Mouse (Mus musculus) frontal cortex, postnatal 36 days (tissue): ENCODE data around the gene Sfmbt2.
A peak's percentile ranks its signal among the peaks of the same experiment; 100 is the strongest.

Source experiments
- DNase-seq, 2 experiments: peaks; one replicate each; pipeline ENCODE4 v3.0.0; 2022; ENCODE audit warnings: low spot score in 2 of 2

The Sfmbt2 gene

GRCm38 (mm10) chr2:10372321-10372723 lies 2.0 kb downstream of the Sfmbt2 start:
- DNase-seq: peak; percentile 64 to 68

DNA sequence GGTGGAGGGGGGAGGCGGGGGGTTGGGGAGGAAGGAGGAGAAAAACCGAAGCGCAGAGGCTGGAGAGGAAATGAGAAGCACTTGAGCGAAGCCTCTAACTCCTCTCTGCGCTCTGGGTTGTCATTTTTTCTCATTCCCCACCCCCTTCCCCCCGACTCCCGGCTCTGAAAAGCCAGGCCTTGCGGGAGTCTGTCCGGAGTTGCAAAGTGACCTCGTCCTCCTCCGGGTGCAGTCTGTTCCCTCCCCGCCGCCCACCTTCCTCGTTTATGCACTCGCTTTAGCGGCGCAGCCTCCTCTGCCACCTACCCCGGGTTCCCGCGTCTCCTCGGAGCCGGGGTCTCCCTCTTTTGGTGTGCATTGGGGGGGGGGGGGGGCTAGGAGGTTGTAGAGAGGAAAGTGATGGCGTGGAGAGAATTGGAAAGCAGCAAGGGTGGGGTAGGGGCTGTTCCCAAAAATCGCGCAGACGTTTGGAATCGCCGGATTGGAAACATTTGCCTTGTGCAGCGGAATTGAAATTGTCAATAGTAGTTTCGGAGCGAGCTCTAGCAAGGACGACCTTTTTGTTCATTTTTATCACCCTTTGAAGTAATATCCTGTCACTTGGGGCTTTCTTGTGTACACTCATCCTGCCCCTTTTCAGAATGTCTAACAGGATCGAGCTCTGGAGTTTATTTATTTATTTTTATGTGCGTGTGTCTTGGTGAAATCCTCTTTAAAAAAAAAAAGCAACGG lies 2.6 kb downstream of the Sfmbt2 start:
- peak; percentile 6 to 26 for DNase-seq

DNA sequence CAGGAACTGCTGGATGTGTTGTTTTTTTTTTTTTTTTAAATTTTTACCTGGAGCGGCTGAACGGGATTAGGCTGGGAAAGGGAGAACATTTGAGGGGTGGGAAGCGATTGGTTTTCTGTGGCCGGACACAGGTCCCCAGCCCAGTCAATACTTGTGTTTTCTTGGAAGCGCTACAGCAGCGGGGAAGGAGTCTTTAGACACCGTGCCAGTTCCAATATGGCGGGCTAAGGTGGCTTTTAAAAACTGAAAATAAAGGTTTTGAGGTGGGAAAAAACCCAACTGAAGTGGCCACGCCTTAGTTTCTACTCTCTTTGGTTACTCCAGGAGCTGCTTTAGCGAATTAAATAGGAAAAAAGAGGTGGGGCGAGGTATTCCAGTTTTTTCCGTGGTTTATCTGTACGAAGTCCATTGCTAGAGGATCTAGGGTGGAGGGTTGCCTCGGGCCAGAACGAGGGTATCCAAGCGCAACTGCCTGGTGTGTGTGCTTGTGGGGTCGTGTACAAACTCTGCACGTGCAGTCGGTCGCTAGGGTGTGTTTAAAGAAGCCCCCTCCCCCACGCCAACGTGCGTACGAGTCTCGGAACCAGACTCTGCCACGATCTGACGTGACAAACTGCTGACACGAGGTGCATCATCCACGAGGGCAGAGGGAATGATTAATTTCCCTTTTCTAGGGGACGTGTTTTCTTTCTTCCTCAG lies 3.3 kb downstream of the Sfmbt2 start:
- peak; percentile 7 to 14 for DNase-seq

DNA sequence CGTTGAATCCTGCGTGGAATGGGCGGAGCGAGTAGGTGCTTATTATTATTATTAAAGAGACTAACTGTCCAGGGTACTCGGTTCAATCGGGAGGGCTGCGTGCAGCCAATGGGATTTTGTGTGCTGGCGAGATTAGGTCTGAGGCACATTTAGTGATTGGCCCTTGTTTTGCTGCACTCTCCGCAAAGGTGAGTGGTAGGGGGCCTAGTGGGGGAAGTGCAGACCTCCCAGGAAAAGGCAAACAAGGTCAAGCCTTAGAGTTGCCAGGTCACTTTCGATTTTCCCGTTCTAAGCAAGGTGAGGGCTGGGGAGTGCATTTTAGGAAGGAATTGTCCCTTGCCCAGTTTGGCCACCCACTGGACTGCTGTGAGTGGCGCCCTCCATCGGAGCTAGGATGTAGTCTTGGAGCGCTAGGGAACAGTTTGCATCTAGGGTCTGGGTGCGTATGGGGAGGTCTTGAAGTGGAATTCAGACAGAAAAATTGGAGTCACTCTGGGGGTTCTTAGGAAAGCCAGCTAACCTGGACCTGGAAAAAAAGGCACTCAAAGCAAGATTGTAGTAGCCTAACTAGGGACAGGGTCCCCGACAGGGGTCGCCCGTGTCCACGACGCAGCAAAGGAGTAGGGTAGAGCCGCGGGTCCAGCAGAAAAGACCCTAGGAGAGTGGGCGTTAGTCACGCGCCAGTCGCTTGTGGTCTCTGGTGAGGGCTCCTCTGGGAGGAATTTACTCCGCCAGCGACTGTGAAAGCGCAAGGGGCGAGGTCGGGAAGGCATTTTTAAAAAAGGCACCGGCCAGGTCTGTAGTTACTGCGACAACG lies 4.1 kb downstream of the Sfmbt2 start:
- peak in 1 of 2 experiments; percentile 12 for DNase-seq

DNA sequence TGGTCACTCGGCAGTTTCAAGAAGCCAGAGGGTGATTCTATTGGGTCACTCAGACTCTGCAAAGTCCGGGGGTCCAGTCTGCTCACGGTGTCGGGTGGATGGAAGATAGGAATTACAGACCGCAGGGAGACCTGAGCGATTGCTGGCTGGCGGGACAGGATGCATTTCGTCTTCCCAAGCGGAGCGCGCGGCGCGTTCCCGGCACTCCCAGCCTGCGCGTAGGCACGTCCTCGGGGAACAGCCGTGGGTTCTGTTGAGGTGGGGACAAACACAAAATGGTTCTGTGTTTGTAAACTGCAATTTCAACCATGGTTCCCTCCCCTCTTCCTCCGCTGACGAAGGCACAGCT lies 4.7 kb downstream of the Sfmbt2 start:
- peak; percentile 21 to 46 for DNase-seq

GRCm38 (mm10) chr2:10389988-10390387 lies 19.7 kb downstream of the Sfmbt2 start:
- DNase-seq: no peak

GRCm38 (mm10) chr2:10390791-10391190 lies 20.5 kb downstream of the Sfmbt2 start:
- no peak for DNase-seq

GRCm38 (mm10) chr2:10395143-10395542 lies 24.8 kb downstream of the Sfmbt2 start:
- DNase-seq: peak; percentile 58 to 78

DNA sequence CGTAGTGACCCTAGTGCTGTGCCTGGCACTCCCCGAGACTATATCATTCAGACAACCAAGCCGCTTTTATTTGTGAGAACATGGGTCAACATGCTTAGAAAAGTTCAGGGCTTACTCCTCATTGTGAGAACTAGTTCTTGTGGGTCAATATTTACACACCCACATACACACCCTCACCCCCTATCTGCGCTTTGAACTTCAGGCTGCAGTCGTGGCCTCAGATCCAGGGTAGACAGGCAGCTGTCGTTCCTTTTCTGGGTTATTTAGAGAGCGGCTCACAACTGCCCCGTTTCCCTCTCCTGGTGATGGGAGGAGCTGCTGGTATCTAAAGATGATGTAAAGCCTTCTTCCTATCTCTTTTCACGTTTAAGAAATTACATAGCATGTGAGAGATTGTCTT lies 27.5 kb downstream of the Sfmbt2 start:
- DNase-seq: no peak

GRCm38 (mm10) chr2:10406151-10406550 lies 35.8 kb downstream of the Sfmbt2 start:
- no peak for DNase-seq

DNA sequence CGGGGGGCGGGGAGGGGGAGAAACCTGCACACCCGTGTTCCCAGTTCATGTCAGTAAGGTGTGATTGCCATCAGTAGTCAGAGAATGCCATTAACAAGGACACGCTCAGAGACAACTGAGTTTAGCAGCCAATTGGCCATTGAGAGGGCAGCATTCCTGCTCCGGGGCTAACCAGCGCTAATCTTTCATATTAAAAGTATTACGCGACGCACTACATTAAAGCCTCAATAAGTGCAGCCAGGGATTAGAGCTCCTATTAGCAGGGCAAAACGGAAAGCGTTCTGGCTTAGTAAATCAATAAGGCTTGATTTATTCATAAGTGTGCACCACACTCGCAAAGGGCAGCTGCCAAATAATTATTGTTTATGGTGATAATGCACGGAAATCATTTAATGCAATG lies 39.1 kb downstream of the Sfmbt2 start:
- DNase-seq: no peak

DNA sequence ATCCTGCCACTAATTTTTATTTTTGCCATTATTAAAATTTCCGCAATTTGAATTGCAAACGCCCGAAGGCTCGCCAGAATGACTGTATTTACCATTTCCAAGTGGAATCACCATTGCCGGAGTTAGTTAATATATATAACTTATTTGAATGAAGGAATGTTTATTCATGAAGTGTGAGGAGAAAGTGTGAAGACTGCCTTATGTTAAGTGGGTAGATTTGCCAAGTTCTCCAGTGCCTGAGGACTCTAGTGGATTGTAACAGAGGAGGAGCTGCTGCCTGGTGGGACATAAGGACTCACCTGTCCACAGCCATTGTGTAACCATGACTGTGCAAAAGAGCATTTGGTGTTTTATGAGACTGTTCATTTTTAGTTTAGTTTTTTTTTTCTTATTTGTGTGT lies 39.8 kb downstream of the Sfmbt2 start:
- peak in 1 of 2 experiments; percentile 41 for DNase-seq

DNA sequence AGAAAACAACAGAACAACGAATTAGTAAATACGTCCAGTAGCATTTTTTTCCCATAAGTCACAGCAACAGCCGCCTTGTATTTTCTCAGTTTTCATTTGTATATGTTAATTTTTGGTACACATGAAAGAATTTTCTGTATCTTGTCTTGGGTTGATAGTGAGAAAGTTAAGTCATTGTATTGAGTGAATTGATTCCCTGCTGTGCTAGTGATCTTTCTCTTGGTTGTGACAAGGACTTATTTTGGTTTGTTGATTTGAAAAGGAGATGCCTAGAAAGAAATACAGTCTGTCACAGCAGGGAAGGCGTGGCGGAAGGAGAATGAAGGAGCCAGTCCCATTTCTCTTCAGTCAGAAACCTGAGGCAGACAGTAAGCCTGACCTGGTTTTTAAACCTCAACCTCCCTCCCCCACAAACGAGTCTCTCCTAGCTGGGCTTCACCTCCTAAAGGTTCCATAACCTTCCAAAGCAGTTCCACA lies 50.7 kb downstream of the Sfmbt2 start:
- DNase-seq: no peak

DNA sequence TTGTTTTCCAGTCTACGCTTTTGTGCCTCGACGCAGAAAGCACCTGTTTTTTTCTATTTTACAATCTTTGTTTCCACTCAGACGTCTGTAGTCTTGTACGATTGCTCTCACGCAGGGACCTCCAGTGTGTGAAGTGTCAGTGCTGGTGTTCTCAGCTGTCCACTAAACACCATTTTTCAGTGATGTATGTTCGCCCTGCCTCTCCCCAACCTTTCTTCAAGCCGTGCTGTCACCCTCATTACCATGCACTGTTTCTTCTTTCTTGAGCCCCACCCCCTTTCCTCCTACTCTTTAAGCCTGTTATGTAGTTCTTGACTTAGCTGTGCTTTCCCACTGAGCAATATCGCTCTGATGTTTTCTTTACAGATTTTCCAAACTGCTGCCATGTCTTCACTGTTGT lies 67.0 kb downstream of the Sfmbt2 start:
- DNase-seq: no peak

DNA sequence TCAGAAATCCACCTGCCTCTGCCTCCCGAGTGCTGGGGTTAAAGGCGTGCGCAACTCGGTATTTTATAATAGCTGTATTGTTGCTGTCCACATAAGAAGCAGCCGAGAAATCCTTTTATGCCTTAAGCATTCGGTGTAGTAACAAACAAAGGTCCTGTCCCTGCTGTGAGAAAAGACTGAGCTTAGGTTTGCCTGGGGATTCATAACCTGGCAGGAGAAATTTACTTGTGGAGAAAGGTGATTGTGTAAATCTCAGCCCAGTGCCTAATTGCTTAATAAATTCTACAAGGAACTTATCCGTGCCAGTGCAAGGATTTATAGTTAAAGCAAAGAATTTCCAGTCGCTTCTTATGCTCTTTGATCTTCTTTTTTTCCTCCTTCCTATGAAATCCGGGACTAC lies 71.5 kb downstream of the Sfmbt2 start:
- no peak for DNase-seq

GRCm38 (mm10) chr2:10453577-10453976 lies 83.3 kb downstream of the Sfmbt2 start:
- DNase-seq: no peak

DNA sequence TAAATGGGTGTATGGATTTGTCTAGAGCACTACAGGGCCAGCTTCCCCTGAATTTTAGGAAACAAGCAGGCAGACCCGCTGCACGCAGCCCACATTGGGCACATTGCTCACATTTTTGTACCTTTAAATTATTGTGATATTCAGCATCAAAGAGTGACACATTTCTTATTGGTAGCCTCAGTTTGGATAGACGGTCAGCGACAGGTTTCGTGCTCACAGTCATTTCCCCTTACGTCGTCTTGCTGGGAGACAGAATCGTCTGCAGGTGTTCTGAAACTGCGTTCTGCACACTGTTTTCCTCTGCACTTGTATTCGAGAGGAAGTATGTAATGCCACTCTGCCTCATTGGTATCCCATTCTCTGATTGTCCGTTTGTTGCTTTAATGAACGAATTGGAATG lies 88.0 kb downstream of the Sfmbt2 start:
- no peak for DNase-seq

DNA sequence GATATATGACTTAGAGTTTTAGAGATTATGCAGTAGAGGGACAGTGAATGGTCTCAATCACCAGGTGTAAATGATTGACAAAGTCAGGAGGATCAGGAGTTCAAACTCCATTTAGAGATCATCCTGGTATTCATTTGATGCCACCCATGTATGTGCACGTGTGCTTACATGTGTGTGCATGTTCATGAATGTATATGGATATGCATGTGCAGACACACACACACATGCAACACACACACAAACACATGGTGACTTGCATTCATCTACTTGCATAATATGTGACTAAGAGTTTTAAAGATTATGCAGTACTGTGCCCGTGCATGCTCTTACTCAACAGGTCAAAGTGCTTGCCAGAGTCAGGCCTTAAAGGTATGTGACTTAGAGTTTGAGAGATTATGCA lies 146.2 kb downstream of the Sfmbt2 start:
- DNase-seq: no peak

- DNase-seq: no peak
Measured at GRCm38 (mm10) chr2:10521719-10522415, 151.6 kb downstream of the Sfmbt2 start.

- no peak for DNase-seq
Measured at GRCm38 (mm10) chr2:10525622-10526021, 155.3 kb downstream of the Sfmbt2 start.

- no peak for DNase-seq
Measured at GRCm38 (mm10) chr2:10541762-10542161, 171.5 kb downstream of the Sfmbt2 start.

DNA sequence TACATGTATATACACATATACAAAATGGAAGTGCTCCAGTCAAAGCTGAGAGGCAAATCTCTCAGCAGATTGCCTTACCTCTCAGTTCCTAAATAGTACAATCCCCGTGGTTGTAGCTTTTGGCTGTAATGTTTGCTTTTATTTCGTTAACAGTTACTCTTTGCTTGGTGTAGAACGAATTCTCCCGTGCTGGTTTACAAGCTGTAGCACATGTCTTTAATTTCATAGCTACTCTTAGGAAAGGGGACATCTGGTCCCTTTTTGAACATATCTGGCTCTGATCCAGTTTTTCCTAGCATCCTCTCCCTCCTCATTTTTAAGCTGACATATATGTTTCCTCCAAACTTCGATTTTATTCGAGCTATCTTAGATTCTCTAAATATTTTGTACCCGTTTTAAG lies 172.1 kb downstream of the Sfmbt2 start:
- DNase-seq: no peak
